Mouse (Mus musculus): ENCODE results near the gene Brinp2. TPM values are rescaled to one million over a fixed set of nuclear protein-coding genes. Genes with fewer than 3 reads are reported as not detected.
A peak's percentile ranks its signal among the peaks of the same experiment; 100 is the strongest.

Gene Brinp2
- polyA plus RNA-seq, 1 experiment from 2014 or later, result 23.6 TPM

- WGBS, result 21% methylated on average over 1 of the region's 1 CpGs
- peak; percentile 86 for DNase-seq (ENCODE audit: low spot score)
- ATAC-seq, result peak; percentile 49
- H3K27ac ChIP-seq (ENCODE audit: low read depth, low read length), result no peak overlapping the region
- peak overlapping the region; percentile 51 for H3K4me3 ChIP-seq (ENCODE audit: low read depth, low read length)
- no peaks in the 10 kb centered on the region for H3K27me3 ChIP-seq (replicated peaks; ENCODE audit: control insufficient read depth, insufficient read depth, low read length)
- H3K4me1 ChIP-seq (ENCODE audit: control insufficient read depth, insufficient read depth, low read length), result peaks cover 27% of the 10 kb centered on the region
- H3K36me3 ChIP-seq (ENCODE audit: control insufficient read depth, insufficient read depth, low read length), result no peaks in the 10 kb centered on the region; the same call in 1 of the 2 replicates
- peak overlapping the region; percentile 76 for H3K4me2 ChIP-seq (ENCODE audit: low read length)
- H3K9me3 ChIP-seq (replicated peaks; ENCODE audit: control insufficient read depth, low read length), result no peaks in the 10 kb centered on the region
- peak overlapping the region; percentile 90; the same call in 1 of the 2 replicates for H3K9ac ChIP-seq (ENCODE audit: low read length)
Measured at GRCm38 (mm10) chr1:158364461-158364860, 8.3 kb upstream of the Brinp2 start.

DNA sequence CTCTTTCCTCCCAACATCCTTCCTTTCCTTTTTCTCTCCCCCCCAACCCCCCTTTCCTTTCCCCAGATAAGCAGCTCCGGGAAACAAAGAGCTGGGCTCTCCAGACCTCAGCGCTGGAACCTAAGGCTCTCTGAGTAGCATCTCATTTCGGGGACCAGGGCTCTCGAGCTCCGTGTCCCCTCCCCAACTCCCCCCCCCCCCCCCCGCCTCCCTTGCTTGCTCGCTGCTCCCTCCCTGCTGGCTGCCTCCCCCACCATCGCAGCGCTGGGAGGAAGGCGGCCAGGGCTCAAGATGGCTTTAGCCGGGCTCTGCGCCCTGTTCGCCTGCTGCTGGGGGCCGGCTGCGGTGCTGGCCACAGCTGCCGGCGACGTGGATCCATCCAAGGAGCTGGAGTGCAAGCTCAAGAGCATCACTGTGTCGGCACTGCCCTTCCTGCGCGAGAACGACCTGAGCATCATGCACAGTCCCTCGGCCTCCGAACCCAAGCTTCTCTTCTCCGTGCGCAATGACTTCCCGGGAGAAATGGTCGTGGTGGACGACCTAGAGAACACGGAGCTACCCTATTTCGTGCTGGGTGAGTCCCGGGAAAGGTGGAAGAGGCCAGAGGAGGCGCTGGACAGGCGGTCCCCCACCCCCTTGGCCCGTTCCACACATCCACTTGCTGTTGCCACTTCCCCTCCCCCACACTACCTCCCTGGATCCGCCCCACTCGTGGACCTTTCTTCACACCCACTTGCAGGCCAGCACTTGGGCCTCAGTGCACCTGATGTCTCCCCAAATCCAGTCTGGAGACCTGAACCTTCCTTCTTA is 6.4 kb upstream of the Brinp2 start:
- DNase-seq (ENCODE audit: low spot score) (peak; percentile 82), ATAC-seq (peak; percentile 84)
- Histone ChIP-seq H3K36me3 (ENCODE audit: control insufficient read depth, insufficient read depth, low read length) (no peaks in the 10 kb centered on the region; the same call in 1 of the 2 replicates), H3K27me3 (replicated peaks; ENCODE audit: control insufficient read depth, insufficient read depth, low read length) (no peaks in the 10 kb centered on the region), H3K4me2 (ENCODE audit: low read length) (peak overlapping the region; percentile 76), H3K27ac (ENCODE audit: low read depth, low read length) (peak overlapping the region; percentile 89), H3K4me3 (ENCODE audit: low read depth, low read length) (peak overlapping the region; percentile 51), H3K4me1 (ENCODE audit: control insufficient read depth, insufficient read depth, low read length) (peaks cover 27% of the 10 kb centered on the region), H3K9ac (ENCODE audit: low read length) (peak overlapping the region; percentile 90), H3K9me3 (replicated peaks; ENCODE audit: control insufficient read depth, low read length) (no peaks in the 10 kb centered on the region)
- WGBS, result under 1% methylated on average over 35 of the region's 37 CpGs

DNA sequence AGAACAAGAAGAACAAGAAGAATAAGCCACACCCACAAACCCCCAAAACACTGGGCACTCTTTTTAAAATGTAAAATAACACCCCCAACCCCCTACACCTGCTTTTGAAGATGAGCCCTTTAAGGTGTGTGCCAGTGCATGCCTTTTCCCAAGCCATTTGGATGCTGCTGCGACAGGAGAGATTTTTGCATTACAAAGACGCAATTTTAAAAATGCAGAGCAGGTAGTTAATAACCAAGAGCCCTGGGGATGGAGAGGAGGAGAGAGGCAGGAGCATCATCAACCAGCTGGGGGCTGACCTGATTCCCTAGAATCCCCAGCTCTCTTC is 5.8 kb upstream of the Brinp2 start, which contains the start of gene Astn1:
Gene Astn1, plus strand, starts transcription at position 310 of the 328 bp plus-strand sequence.
- H3K27ac ChIP-seq (ENCODE audit: low read depth, low read length), result peak within 1 kb of the TSS; percentile 89
- peak within 1 kb of the TSS; percentile 90 for H3K9ac ChIP-seq (ENCODE audit: low read length)
- peaks cover 28% of the 10 kb centered on the region for H3K4me1 ChIP-seq (ENCODE audit: control insufficient read depth, insufficient read depth, low read length)
- H3K4me2 ChIP-seq (ENCODE audit: low read length), result peak within 1 kb of the TSS; percentile 76
- peak within 1 kb of the TSS; percentile 51 for H3K4me3 ChIP-seq (ENCODE audit: low read depth, low read length)
- DNase-seq (ENCODE audit: low spot score) (no peak), ATAC-seq (no peak)
- 2% methylated on average over 2 of the region's 2 CpGs for WGBS
- H3K36me3 ChIP-seq (ENCODE audit: control insufficient read depth, insufficient read depth, low read length), result no peaks in the 10 kb centered on the region
- no peaks in the 10 kb centered on the region for H3K9me3 ChIP-seq (replicated peaks; ENCODE audit: control insufficient read depth, low read length)
- H3K27me3 ChIP-seq (replicated peaks; ENCODE audit: control insufficient read depth, insufficient read depth, low read length), result no peaks in the 10 kb centered on the region

- WGBS, result 8% methylated on average over 28 of the region's 28 CpGs
- H3K4me2 ChIP-seq (ENCODE audit: low read length), result peak overlapping the region; percentile 94
- DNase-seq (ENCODE audit: low spot score) (peak; percentile 50), ATAC-seq (peak; percentile 60)
- H3K9me3 ChIP-seq (replicated peaks; ENCODE audit: control insufficient read depth, low read length), result no peaks in the 10 kb centered on the region
- peak overlapping the region; percentile 77 for H3K9ac ChIP-seq (ENCODE audit: low read length)
- H3K4me3 ChIP-seq (ENCODE audit: low read depth, low read length), result peak overlapping the region; percentile 72
- no peaks in the 10 kb centered on the region for H3K27me3 ChIP-seq (replicated peaks; ENCODE audit: control insufficient read depth, insufficient read depth, low read length)
- peak overlapping the region; percentile 71; the same call in 1 of the 2 replicates for H3K27ac ChIP-seq (ENCODE audit: low read depth, low read length)
- peaks cover 3% of the 10 kb centered on the region; the same call in 1 of the 2 replicates for H3K4me1 ChIP-seq (ENCODE audit: control insufficient read depth, insufficient read depth, low read length)
- H3K36me3 ChIP-seq (ENCODE audit: control insufficient read depth, insufficient read depth, low read length), result no peaks in the 10 kb centered on the region
Measured at GRCm38 (mm10) chr1:158355177-158356050, 712 bp downstream of the Brinp2 start.

DNA sequence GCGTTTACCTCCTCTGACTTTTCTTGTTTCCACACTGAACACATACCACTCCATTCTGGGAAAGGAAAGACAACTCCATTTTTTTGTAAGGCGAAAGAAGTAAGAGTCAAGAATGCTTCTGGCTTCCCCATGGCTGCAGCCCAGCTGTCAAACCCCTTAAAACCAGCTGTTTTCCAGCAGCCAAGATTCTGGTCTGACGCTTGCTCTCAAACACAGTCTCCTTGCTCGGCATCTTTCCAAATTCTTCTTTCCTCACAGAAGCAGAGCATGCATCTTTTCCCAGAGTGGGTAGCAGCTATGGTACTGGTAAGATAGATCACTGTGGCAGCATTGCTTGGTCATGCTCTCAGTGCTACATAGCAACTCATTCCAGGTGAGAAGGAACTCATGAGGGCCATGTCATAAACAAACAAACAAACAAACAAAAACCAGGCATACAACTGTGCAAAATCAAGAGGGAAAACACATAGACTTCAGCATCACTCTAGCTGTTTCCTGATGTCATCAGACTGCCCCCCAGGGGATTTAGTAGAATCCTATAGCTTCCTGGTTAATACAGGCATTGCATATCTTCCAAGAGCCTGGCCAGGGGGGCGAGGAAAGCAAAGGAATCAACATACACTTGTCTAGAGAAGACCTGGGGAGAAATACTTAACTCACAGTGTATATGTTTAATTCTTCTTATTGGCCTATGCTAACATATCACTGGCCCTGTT is 2.3 kb downstream of the Brinp2 start:
- Histone ChIP-seq H3K27me3 (replicated peaks; ENCODE audit: control insufficient read depth, insufficient read depth, low read length) (no peaks in the 10 kb centered on the region), H3K4me1 (ENCODE audit: control insufficient read depth, insufficient read depth, low read length) (peaks cover 3% of the 10 kb centered on the region; the same call in 1 of the 2 replicates), H3K36me3 (ENCODE audit: control insufficient read depth, insufficient read depth, low read length) (no peaks in the 10 kb centered on the region), H3K9ac (ENCODE audit: low read length) (peak overlapping the region; percentile 77; the same call in 1 of the 2 replicates), H3K4me2 (ENCODE audit: low read length) (peak overlapping the region; percentile 94), H3K4me3 (ENCODE audit: low read depth, low read length) (peak overlapping the region; percentile 72), H3K27ac (ENCODE audit: low read depth, low read length) (no peak overlapping the region), H3K9me3 (replicated peaks; ENCODE audit: control insufficient read depth, low read length) (no peaks in the 10 kb centered on the region)
- DNase-seq (ENCODE audit: low spot score), result peak; percentile 25
- 79% methylated on average over 5 of the region's 5 CpGs for WGBS
- ATAC-seq, result no peak

DNA sequence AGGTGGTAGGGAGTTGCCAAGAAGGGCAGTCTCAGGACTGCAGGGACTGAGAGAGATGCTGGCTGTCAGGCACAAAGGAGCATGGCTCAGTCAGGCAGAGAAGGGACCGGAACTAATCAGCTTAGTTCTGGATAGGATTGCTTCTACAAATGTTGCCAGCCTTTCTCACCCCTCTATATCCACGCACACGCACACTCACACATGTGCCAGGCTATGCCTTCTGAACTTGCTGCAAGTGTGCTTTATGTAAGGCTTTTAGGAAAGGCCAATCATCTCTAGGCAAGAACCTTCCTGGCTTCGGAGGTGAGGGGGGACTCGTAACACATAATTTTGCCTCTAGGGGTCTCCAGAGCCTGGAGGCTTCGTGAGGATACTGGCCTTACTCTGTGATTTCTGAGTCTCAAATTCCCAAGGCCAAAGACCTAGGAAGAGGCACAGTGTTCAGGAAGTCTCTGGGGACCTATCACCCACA is 12.8 kb downstream of the Brinp2 start:
- H3K4me1 ChIP-seq (ENCODE audit: control insufficient read depth, insufficient read depth, low read length), result peaks cover 2% of the 10 kb centered on the region; the same call in 1 of the 2 replicates
- H3K27me3 ChIP-seq (replicated peaks; ENCODE audit: control insufficient read depth, insufficient read depth, low read length), result no peaks in the 10 kb centered on the region
- no peak overlapping the region for H3K27ac ChIP-seq (ENCODE audit: low read depth, low read length)
- 0 out of 2 replicates have a peak, but pooled peaks cover 2% of the 10 kb centered on the region for H3K9me3 ChIP-seq (replicated peaks; ENCODE audit: control insufficient read depth, low read length)
- no peak overlapping the region for H3K9ac ChIP-seq (ENCODE audit: low read length)
- H3K4me2 ChIP-seq (ENCODE audit: low read length), result no peak overlapping the region
- peak; percentile 75 for ATAC-seq
- H3K4me3 ChIP-seq (ENCODE audit: low read depth, low read length), result no peak overlapping the region
- no peaks in the 10 kb centered on the region for H3K36me3 ChIP-seq (ENCODE audit: control insufficient read depth, insufficient read depth, low read length)
- DNase-seq (ENCODE audit: low spot score), result peak; percentile 69
- WGBS, result 27% methylated on average over 6 of the region's 6 CpGs

DNA sequence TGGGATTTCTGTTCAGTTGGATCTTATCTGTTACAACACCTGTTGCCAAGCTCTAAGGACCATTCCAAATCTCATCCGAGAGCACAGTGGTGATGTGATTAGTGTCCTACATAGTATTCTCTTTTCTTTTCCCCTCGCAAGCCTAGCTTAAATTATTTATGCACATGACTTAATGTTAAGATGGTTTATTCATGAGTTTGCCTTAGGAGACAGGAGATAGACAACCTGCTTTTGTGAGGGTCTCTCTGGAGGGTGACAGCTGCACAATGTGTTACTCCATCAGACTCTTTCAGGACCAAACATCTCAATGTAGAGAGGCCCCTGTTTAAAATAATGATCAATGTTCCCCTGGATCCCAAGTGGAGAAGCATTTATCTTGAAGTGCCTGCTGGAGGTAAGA is 27.3 kb downstream of the Brinp2 start:
- Histone ChIP-seq H3K36me3 (ENCODE audit: control insufficient read depth, insufficient read depth, low read length) (no peaks in the 10 kb centered on the region), H3K4me1 (ENCODE audit: control insufficient read depth, insufficient read depth, low read length) (no peaks in the 10 kb centered on the region), H3K27ac (ENCODE audit: low read depth, low read length) (no peak overlapping the region), H3K27me3 (replicated peaks; ENCODE audit: control insufficient read depth, insufficient read depth, low read length) (no peaks in the 10 kb centered on the region), H3K4me2 (ENCODE audit: low read length) (no peak overlapping the region), H3K9ac (ENCODE audit: low read length) (no peak overlapping the region), H3K9me3 (replicated peaks; ENCODE audit: control insufficient read depth, low read length) (no peaks in the 10 kb centered on the region), H3K4me3 (ENCODE audit: low read depth, low read length) (no peak overlapping the region)
- DNase-seq (ENCODE audit: low spot score), result no peak
- ATAC-seq, result no peak
- WGBS, result 43% methylated on average over 2 of the region's 2 CpGs

GRCm38 (mm10) chr1:158328126-158328525 is 28.0 kb downstream of the Brinp2 start:
- no peaks in the 10 kb centered on the region for H3K36me3 ChIP-seq (ENCODE audit: control insufficient read depth, insufficient read depth, low read length)
- H3K27me3 ChIP-seq (replicated peaks; ENCODE audit: control insufficient read depth, insufficient read depth, low read length), result no peaks in the 10 kb centered on the region
- H3K9ac ChIP-seq (ENCODE audit: low read length), result no peak overlapping the region
- 86% methylated on average over 5 of the region's 5 CpGs for WGBS
- no peak overlapping the region for H3K4me2 ChIP-seq (ENCODE audit: low read length)
- no peaks in the 10 kb centered on the region for H3K9me3 ChIP-seq (replicated peaks; ENCODE audit: control insufficient read depth, low read length)
- no peak for DNase-seq (ENCODE audit: low spot score)
- ATAC-seq, result no peak
- H3K4me1 ChIP-seq (ENCODE audit: control insufficient read depth, insufficient read depth, low read length), result no peaks in the 10 kb centered on the region
- no peak overlapping the region for H3K4me3 ChIP-seq (ENCODE audit: low read depth, low read length)
- no peak overlapping the region for H3K27ac ChIP-seq (ENCODE audit: low read depth, low read length)

All from forebrain, embryonic 14.5 days (tissue).